Mouse (Mus musculus) liver, embryonic 13.5 days (tissue): Measurements from ENCODE around the gene Enpp5. TPM values are rescaled to one million over a fixed set of nuclear protein-coding genes. Genes with fewer than 3 reads are reported as not detected.

Experiments used
- ATAC-seq: fragments of 200-750 bp; cut with Nextera tagmentation; 2 replicates; pipeline ENCODE4 v1.8.0; 2017; ENCODE audit warnings: low read depth, mild to moderate bottlenecking, moderate number of reproducible peaks, moderate library complexity
- DNase-seq: peaks from one replicate; pipeline ENCODE4 v3.0.0; 2022
- H3K27ac ChIP-seq: fragments of 300-500 bp; sonication (generic); 2 replicates; pipeline ENCODE4 v1.5.1; 2015; ENCODE audit warnings: moderate library complexity, mild to moderate bottlenecking, inconsistent platforms
- H3K27me3 ChIP-seq: fragments of 300-500 bp; sonication (generic); 2 replicates; pipeline ENCODE4 v1.6.1; 2015; ENCODE audit warnings: mild to moderate bottlenecking, inconsistent platforms
- H3K36me3 ChIP-seq: fragments of 300-500 bp; sonication (generic); 2 replicates; pipeline ENCODE4 v1.6.1; 2015; ENCODE audit warnings: mild to moderate bottlenecking, inconsistent platforms
- H3K4me1 ChIP-seq: fragments of 300-500 bp; sonication (generic); replicated peaks from 2 replicates; pipeline ENCODE4 v1.6.1; 2015; ENCODE audit warnings: inconsistent platforms
- H3K4me2 ChIP-seq: fragments of 300-500 bp; sonication (generic); 2 replicates; pipeline ENCODE4 v1.6.1; 2015; ENCODE audit warnings: inconsistent platforms, mild to moderate bottlenecking, moderate library complexity
- H3K4me3 ChIP-seq: fragments of 300-500 bp; sonication (generic); replicated peaks from 2 replicates; pipeline ENCODE4 v1.5.1; 2015; ENCODE audit warnings: mild to moderate bottlenecking, inconsistent platforms
- H3K9ac ChIP-seq: fragments of 300-500 bp; sonication (generic); 2 replicates; pipeline ENCODE4 v1.6.1; 2015; ENCODE audit warnings: mild to moderate bottlenecking, inconsistent platforms
- H3K9me3 ChIP-seq: fragments of 300-500 bp; sonication (generic); replicated peaks from 2 replicates; pipeline ENCODE4 v1.6.1; 2016; ENCODE audit warnings: inconsistent platforms
- WGBS: fragments of 180-500 bp; shearing (Covaris S2); methylation state at CpG from one replicate; pipeline ENCODE4 v1.1.7; 2015; ENCODE audit not compliant: insufficient replicate concordance; 5-methylcytosine and 5-hydroxymethylcytosine counted together
- polyA plus RNA-seq: library from polyadenylated mRNA; unstranded; fragments of >200 nt; fragmentation: Nextera tagmentation; extraction: Ambion mirVana; gene quantifications from 2 replicates; pipeline ENCODE4 v1.2.1, GENCODE M21; 2015

Enpp5 gene
- polyA plus RNA-seq, 1 experiment from 2014 or later, result 5.5 TPM

DNA sequence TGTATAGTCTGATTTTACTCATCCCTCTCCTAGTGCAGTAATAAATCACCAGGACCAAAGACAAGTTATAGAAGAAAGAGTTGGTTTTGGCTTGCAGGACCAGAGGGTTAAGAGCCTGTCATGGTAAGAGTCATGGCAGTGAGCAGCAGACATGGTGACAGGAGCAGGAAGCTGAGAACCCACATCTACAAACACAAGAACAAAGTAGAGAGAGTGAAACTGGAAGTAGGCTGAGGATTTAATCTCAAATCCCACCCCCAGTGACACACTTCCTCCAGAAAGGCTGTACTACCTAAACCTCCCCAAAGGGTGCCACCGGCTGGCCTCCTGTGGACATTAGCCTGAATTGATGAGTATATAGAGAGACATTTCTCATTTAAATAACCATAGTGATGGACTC lies 17.8 kb upstream of the Enpp5 start:
- Histone ChIP-seq H3K27ac (no peak overlapping the region), H3K4me2 (no peak overlapping the region), H3K4me1 (no peaks in the 10 kb centered on the region; the same call in 1 of the 2 replicates), H3K9me3 (no peaks in the 10 kb centered on the region), H3K9ac (no peak overlapping the region), H3K36me3 (no peaks in the 10 kb centered on the region), H3K4me3 (no peak overlapping the region), H3K27me3 (no peaks in the 10 kb centered on the region)
- ATAC-seq, result no peak
- 84% methylated on average over 1 of the region's 1 CpGs for WGBS
- no peak for DNase-seq

DNA sequence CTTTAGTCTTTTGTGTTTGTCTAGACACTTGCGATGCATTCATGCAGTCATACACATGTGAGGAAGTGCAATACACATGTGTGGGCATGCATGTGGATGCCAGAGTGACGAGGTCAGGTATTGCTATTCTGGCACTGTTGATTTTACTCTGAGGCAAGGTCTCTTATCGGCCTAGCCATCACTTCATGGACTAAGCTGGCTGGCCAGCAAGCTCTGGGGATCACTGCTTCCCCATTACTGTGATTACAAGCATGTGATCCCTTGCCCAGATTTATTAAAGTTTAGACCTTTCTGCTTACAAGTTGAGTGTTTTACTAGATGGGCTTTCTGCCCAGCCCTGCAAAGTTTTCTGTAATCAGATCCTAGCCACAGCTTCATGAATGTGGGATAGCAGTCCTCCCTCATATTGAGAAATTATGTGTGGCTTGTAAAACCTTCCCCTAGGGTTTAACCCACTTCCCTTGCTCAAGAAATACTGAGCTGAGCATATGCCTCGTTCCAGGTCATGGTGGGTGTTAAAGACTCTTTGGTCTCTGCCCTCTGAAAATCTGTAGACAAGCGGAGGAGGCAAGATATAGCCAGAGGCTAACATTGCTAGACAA lies 17.2 kb upstream of the Enpp5 start:
- ATAC-seq (no peak), DNase-seq (no peak)
- no peak overlapping the region for H3K4me2 ChIP-seq
- H3K36me3 ChIP-seq, result no peaks in the 10 kb centered on the region
- no peak overlapping the region for H3K9ac ChIP-seq
- 63% methylated on average over 5 of the region's 5 CpGs for WGBS
- no peak overlapping the region for H3K4me3 ChIP-seq
- no peak overlapping the region for H3K27ac ChIP-seq
- H3K9me3 ChIP-seq, result no peaks in the 10 kb centered on the region
- H3K27me3 ChIP-seq, result no peaks in the 10 kb centered on the region
- no peaks in the 10 kb centered on the region; the same call in 1 of the 2 replicates for H3K4me1 ChIP-seq

DNA sequence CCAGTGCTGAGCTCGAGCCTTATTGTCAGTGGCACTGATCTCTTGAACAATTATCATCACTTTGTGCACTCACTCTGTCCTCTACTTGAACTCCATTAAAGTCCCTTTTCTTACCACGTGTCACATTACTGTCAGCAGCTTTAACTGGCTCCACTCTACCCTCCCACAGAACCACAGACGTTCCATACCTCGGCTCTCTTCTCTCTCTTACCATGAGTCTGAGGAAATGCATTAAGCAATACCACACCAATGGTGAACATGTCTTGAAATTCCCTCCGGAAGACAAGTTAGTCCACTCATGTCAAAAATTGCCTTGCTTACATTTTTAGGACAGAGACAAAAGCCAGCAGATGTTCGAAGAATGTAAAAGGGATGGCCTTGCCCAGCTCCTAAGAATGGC lies 9.7 kb upstream of the Enpp5 start:
- Histone ChIP-seq H3K9ac (no peak overlapping the region), H3K9me3 (no peaks in the 10 kb centered on the region), H3K27ac (no peak overlapping the region), H3K36me3 (no peaks in the 10 kb centered on the region), H3K4me1 (no peaks in the 10 kb centered on the region), H3K27me3 (no peaks in the 10 kb centered on the region), H3K4me2 (no peak overlapping the region), H3K4me3 (no peak overlapping the region)
- no peak for DNase-seq
- no peak for ATAC-seq
- WGBS, result 58% methylated on average over 6 of the region's 6 CpGs

DNA sequence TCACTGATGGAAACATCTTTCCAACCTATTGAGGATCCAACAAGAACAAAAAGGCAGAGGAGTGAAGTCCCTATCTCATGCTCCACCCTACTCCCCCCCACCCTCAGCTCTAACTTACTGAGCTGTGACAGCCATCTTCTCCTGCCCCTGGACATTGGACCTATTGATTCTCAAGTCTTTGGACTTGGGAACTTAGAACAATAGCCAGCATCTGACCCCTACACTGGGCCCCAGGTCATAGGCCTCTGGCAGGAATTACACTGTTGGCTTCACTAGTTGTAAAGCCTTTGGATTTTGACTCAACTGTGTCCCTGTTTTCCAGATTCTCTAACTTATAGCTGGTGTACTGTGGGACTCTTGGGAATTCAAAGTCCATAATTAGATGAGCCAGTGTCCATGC lies 6.9 kb upstream of the Enpp5 start:
- Histone ChIP-seq H3K9me3 (no peaks in the 10 kb centered on the region), H3K4me2 (no peak overlapping the region), H3K27me3 (no peaks in the 10 kb centered on the region), H3K4me3 (no peak overlapping the region), H3K4me1 (no peaks in the 10 kb centered on the region; the same call in 1 of the 2 replicates), H3K27ac (no peak overlapping the region), H3K9ac (no peak overlapping the region), H3K36me3 (no peaks in the 10 kb centered on the region)
- DNase-seq (no peak), ATAC-seq (no peak)

DNA sequence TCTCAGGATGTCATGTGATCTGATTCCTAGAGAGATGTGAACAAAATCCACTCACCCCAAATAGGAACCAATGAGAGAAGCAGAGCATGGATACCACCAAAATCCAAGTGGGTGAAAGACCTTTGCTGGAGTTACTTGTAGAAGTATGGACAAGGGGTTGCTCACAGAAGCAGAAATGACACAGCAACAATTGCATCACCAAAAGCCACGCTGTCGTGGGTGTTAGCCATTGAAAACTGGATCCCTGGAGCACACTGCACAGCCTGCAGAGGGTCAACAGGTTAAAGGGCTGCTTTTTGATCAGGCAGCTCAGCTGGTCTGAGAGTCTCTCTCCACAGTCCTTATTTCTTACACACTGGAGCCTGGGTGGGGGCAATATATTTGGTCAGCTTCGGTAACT lies 3.0 kb upstream of the Enpp5 start:
- Histone ChIP-seq H3K4me3 (no peak overlapping the region), H3K27me3 (no peaks in the 10 kb centered on the region), H3K36me3 (no peaks in the 10 kb centered on the region), H3K27ac (no peak overlapping the region), H3K4me2 (no peak overlapping the region), H3K4me1 (no peaks in the 10 kb centered on the region; the same call in 1 of the 2 replicates), H3K9me3 (no peaks in the 10 kb centered on the region), H3K9ac (no peak overlapping the region)
- ATAC-seq, result no peak
- no peak for DNase-seq
- 64% methylated on average over 3 of the region's 3 CpGs for WGBS

DNA sequence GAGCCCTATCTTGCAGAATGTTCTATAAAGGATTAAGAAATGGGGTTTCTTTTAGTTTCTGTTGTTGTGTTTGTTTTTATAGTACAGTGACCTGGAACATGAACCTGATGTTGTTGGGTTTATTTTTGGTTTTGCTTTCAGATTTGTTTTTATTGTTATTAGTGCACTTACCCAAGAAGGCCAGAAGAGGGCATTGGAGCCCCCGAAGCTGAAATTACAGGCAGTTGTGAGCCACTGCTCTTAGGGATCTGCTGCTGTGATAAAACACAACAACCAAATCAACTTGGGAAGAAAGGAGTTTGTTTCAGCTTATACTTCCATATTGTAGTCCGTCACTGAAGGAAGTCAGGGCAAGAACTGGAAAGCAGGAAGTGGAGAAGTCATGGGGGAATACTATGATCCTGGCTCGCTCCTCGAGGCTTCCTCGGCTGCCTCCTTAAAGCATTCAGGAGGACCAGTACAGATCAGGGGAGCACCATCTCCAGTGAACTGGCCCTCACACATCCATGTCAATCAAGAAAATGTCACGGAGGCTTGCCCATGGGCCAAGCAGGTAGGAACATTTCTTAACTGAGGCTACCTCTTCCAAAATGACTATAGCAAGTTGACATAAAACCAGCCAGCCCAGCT lies 2.4 kb upstream of the Enpp5 start:
- Histone ChIP-seq H3K9me3 (no peaks in the 10 kb centered on the region), H3K27me3 (no peaks in the 10 kb centered on the region), H3K4me1 (no peaks in the 10 kb centered on the region; the same call in 1 of the 2 replicates), H3K27ac (no peak overlapping the region), H3K9ac (no peak overlapping the region), H3K4me2 (no peak overlapping the region), H3K4me3 (no peak overlapping the region), H3K36me3 (no peaks in the 10 kb centered on the region)
- ATAC-seq, result no peak
- DNase-seq, result no peak
- 47% methylated on average over 6 of the region's 6 CpGs for WGBS

DNA sequence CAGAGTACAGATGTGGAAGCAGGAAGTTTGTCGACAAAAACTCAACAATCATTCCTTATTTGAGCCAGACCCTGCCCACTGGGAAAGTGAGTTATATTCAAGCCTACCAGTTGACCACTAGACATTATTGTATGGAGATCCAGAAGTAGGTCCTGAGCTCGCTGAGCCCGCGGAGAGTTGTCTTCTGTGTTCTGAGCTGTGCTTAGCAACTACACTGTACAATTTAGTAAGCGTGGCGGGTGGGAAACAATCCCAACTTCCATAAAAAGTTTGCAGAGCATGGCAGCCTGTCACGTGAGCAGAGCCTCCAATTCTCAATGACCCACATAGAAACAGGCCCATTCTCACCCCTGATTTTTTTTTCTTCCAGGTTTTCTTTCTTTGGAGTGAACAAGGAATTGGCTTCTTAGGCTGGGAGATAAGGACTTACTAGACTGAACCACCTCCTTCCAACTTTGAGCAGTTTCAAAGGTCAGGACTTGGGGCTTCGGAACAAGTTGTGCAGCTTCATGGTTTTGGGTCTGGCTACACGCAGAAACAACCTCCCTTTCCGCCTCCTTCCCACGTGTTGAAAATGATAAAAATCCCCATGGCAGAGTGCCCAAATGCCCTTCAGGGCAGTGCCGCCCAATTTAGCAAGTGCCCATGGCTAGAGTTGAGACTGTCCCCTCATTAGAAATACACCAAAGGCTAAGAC lies 1.3 kb upstream of the Enpp5 start:
- no peak overlapping the region for H3K27ac ChIP-seq
- no peaks in the 10 kb centered on the region for H3K36me3 ChIP-seq
- no peak for ATAC-seq
- no peak overlapping the region for H3K4me3 ChIP-seq
- no peak overlapping the region for H3K9ac ChIP-seq
- WGBS, result 67% methylated on average over 12 of the region's 12 CpGs
- H3K4me2 ChIP-seq, result no peak overlapping the region
- H3K4me1 ChIP-seq, result no peaks in the 10 kb centered on the region; the same call in 1 of the 2 replicates
- DNase-seq, result no peak
- no peaks in the 10 kb centered on the region for H3K27me3 ChIP-seq
- H3K9me3 ChIP-seq, result no peaks in the 10 kb centered on the region

DNA sequence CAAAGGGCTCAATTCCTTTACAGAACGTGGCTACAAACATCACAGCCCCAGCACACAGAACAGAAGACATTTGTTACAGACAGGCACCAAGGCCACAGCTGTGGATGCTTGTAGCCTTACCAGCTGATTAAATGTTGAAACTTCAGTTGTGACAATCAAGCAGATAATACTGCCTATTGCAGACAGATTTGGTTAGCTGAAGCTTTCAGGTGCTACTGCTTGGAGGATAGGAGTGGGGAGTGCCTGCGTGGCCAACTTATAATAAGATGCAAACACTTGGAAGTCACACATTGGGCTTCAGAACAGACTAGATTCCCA lies 811 bp upstream of the Enpp5 start:
- H3K9ac ChIP-seq, result no peak overlapping the region
- H3K36me3 ChIP-seq, result no peaks in the 10 kb centered on the region
- no peaks in the 10 kb centered on the region; the same call in 1 of the 2 replicates for H3K4me1 ChIP-seq
- DNase-seq, result no peak
- 49% methylated on average over 2 of the region's 2 CpGs for WGBS
- no peak for ATAC-seq
- no peak overlapping the region for H3K27ac ChIP-seq
- no peaks in the 10 kb centered on the region for H3K9me3 ChIP-seq
- H3K27me3 ChIP-seq, result no peaks in the 10 kb centered on the region
- no peak overlapping the region for H3K4me3 ChIP-seq
- no peak overlapping the region for H3K4me2 ChIP-seq

DNA sequence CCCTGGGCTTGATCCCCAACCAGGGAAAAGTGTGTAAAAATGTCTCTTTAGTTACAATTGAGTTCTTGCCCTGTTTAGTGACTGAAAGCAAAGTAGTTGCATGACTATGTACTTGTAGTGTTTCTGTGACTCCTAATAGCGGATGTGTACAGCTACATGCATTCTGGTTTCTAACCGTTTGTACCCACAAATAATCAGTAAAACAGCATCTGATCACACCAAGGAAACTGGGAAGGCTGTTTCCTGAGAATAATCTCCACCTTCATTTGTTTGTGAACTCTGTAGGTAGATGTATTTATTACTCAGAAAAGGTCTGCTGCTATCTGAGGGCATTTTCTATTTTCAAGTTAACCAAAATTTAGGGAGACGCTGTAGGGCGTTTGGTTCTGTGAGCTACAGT lies 4.5 kb downstream of the Enpp5 start:
- DNase-seq, result no peak
- Histone ChIP-seq H3K4me1 (no peaks in the 10 kb centered on the region), H3K4me3 (no peak overlapping the region), H3K27me3 (no peaks in the 10 kb centered on the region), H3K9ac (no peak overlapping the region), H3K9me3 (no peaks in the 10 kb centered on the region), H3K36me3 (no peaks in the 10 kb centered on the region), H3K27ac (no peak overlapping the region), H3K4me2 (no peak overlapping the region)
- ATAC-seq, result no peak
- WGBS, result 57% methylated on average over 4 of the region's 4 CpGs

DNA sequence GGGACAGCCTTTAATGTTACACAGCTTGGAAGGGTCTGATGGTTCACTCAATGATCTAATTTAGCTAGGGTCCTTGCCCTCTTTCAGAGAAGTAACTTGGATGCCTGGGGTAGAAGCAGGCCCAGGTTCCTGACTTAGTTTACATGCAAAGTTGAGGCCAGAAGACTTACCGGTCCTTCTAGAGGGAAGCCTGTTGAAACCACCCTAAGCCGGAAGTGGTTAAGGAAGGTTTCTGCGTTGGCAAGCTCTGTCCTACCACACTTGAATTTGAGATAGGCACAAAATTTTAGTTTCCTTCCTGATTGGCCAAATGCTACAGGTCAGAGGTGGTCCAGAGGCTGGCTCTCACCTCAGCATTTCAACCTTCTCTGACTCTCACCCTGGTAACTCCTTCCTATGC lies 9.6 kb downstream of the Enpp5 start:
- no peak overlapping the region for H3K4me2 ChIP-seq
- no peaks in the 10 kb centered on the region for H3K4me1 ChIP-seq

DNA sequence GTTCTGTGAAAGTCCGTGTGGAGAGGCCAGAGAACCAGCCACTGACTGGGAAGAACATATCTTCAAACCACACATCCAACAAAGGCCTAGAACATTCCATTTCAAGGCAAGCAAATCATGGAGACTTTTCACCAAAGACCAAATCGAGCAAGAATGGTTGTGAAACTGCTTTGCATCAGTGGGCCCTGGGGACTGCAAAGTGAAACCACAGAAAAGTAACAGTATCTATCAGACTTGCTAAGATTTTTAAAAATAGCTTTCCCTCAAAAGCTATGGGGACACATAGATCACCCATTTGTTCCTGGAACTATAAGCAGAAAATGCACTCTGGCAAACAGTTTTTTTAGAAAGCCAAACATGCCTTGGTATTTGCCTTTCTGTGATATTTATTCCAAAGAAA lies 12.3 kb downstream of the Enpp5 start:
- H3K27me3 ChIP-seq, result no peaks in the 10 kb centered on the region
- no peaks in the 10 kb centered on the region for H3K9me3 ChIP-seq
- no peak overlapping the region for H3K27ac ChIP-seq
- no peak overlapping the region for H3K4me2 ChIP-seq
- no peak overlapping the region for H3K4me3 ChIP-seq
- no peak for ATAC-seq
- WGBS, result 51% methylated on average over 2 of the region's 2 CpGs
- DNase-seq, result no peak
- H3K36me3 ChIP-seq, result no peaks in the 10 kb centered on the region
- H3K9ac ChIP-seq, result no peak overlapping the region
- H3K4me1 ChIP-seq, result no peaks in the 10 kb centered on the region

More for the DNA sequence above, 9.6 kb downstream of the Enpp5 start:
- Histone ChIP-seq H3K27ac (no peak overlapping the region), H3K4me3 (no peak overlapping the region), H3K27me3 (no peaks in the 10 kb centered on the region), H3K9ac (no peak overlapping the region), H3K36me3 (no peaks in the 10 kb centered on the region), H3K9me3 (no peaks in the 10 kb centered on the region)
- ATAC-seq (no peak), DNase-seq (no peak)
- 59% methylated on average over 3 of the region's 3 CpGs for WGBS

DNA sequence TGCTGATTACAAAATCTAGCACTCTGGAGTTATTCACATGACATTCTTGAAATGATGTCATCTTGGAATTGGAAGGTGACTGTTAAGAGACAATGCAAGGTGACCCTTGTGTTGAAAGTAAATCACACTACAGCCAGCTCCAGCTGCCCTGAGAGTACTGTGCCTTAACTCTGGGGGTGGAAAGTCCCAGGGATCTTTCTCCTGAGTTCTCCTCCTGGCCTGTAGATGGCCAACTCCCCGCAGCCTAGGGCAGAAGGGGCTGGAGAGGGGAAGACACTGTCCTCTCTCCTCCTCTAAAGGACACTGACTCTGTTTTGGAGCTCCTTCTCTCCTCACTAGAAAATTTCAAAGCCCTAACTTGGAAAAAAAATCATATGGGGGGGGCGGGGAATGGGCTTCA lies 12.9 kb downstream of the Enpp5 start:
- Histone ChIP-seq H3K4me3 (no peak overlapping the region), H3K36me3 (no peaks in the 10 kb centered on the region), H3K4me1 (no peaks in the 10 kb centered on the region), H3K4me2 (no peak overlapping the region), H3K27me3 (no peaks in the 10 kb centered on the region), H3K9ac (no peak overlapping the region), H3K27ac (no peak overlapping the region), H3K9me3 (no peaks in the 10 kb centered on the region)
- no peak for DNase-seq
- 35% methylated on average over 2 of the region's 2 CpGs for WGBS
- no peak for ATAC-seq
